Mouse (Mus musculus) adrenal gland, adult 18-20 months (tissue): ENCODE data around the gene Olfr794. TPM values are rescaled to one million over a fixed set of nuclear protein-coding genes. Genes with fewer than 3 reads are reported as not detected.

ENCODE experiments used
- DNase-seq, 2 experiments: peaks; one replicate each; pipeline ENCODE4 v3.0.0; 2021 to 2022; ENCODE audit warnings: low spot score in 2 of 2
- long read RNA-seq, 2 experiments: library from polyadenylated mRNA; stranded (forward); transcript quantifications; one replicate each; pipeline ENCODE4 v2.0.0; 2021
- microRNA-seq, 2 experiments: library from miRNA; unstranded; fragments of <30 nt; microRNA quantifications; one replicate each; pipeline ENCODE4 v1.2.0; 2021; ENCODE audit warnings: borderline number of aligned reads in 2 of 2
- total RNA-seq, 2 experiments: library from RNA; stranded (reverse); gene quantifications; 1 replicate in 1 of 2; 2 replicates in 1 of 2; pipeline ENCODE4 v1.2.3; 2021

Gene Olfr794
- not detected for total RNA-seq
- long read RNA-seq, experiment 1 = 0 reads
- long read RNA-seq, experiment 2 = 0 reads

DNA sequence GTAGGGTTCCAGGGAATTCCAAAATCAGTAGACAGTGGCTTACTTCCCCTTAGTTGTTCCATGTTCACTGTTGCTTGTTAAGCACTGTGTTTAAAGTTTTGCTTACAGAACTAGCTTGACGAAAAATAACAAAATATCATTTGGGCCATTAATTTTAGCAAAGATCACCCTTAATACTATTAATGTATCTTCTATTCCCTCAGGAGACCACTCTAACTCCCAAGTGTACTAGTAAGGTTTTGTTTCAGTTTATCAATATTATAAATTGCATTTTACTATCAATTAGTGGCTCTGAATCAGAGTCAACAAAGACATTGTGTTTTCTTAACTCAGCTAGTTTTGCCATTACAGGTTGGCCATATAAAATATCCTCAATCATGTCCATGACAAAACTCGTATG, at the start of gene Olfr794:
Olfr794 (plus strand) TSS at position 301 of the 400 bp plus-strand sequence.
- no peak for DNase-seq

DNA sequence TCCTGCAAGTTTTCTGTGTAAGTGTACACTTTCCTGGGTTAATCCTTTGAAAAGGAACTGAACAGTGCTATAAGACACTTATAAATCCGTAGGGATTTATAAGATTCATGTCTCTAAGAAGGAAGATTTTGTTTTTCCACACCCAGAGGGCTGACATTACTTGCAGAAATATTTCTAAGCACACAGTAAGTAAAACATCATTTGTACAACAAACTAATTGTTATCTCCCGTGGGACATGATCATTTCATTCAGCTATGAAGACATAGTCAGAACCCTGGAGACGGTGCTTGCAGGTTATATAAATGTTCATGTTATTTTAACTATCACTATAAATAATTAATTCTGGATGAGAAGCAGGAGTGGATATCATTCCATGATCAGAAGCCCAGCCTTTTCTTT, 46.0 kb upstream of the Olfr794 start, which contains the start of gene Olfr791:
Olfr791 (plus strand) TSS at position 301 of the 400 bp plus-strand sequence.
- no peak for DNase-seq

DNA sequence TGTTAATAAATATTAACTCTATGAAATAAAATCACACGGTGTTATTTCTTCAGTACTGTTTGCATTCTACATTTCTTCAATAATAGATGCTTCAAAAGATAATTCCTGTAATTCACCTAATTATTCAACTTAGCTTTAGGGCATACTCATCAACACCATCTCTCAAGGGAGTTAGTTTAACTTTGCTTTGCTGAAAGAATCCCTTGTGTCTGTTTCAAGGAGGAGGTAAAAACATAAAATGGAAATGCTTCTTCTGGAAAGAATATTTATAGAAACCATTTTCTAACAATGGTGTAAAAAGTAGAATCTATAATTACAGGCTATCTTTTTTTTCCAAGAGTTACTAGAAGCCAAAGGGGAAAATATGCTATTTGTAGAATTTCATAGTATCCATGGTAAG, 28.6 kb upstream of the Olfr794 start, which contains the start of gene Olfr792:
Olfr792 (plus strand) TSS at position 301 of the 400 bp plus-strand sequence.
- no peak for DNase-seq

DNA sequence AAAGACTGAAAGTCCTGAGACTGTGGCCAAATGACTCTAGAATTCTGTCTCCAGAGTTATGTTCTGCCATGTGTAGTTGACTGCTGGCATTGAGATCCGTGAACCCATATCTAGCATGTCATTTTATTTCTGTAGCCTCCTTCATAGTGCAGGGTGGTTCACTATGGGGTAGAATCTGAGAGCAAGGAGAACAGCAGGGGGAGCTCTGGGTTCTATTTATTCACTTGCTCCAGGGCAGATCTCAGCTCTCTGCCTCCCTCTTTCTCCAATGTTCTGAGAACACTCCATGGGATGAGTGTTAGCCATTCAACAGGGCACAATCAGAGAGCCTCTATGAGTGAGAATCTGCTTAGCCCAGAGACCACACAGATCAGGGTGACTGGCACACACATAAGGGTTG, 18.1 kb upstream of the Olfr794 start:
- DNase-seq = no peak

DNA sequence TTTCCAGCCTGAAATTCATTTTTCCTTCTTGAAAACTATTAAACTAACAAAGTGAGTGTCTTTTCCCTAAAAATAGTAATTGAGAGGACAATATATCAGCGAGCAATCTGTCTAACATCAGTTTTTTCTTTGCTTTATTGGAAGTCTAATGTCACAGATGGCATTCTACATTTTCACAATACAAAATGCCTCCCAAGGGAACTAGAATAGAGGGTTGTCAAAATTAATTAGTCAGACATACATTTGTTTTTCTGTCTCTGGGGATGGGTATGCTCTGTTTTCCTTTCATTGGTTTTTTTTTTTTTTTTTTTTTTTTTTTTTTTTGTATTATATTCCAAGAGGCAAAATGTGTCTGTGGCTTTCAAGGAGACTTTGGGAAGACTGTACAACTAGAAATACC, 9.6 kb downstream of the Olfr794 start:
- no peak for DNase-seq

DNA sequence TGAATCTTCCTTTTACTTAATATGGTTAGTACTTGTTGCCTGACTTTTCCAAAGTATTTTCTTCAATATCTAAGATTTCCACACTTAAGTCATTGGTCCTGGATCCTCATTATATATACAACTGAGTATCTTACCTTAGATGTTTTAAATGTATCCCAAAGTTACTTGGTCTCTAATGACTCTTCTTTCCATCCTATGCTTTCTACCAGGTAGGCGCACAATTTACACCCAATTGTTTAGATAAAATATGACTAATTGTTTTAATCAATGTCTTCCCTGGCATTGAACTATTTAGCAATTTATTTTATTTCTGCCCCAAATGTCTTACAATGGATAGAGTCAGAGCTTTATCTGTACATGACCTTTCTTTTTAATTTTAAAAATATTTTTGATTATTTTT, 45.0 kb downstream of the Olfr794 start, which contains the start of gene Olfr796:
Olfr796 (minus strand) TSS at position 101 of the 400 bp plus-strand sequence.
- no peak for DNase-seq

DNA sequence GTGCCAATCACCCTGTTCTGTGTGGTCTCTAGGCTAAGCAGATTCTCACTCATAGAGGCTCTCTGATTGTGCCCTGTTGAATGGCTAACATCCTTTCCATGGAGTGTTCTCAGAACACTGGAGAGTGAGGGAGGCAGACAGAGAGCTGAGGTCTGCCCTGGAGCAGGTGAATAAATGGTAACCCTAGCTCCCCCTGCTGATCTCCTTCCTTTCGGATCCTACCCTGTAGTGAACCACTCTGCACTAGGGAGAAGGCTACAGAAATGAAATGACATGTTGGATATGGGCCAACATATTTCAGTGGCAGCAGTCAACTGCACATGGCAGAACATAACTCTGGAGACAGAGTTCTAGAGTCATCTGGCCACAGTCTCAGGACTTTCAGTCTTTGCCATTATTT, 54.3 kb downstream of the Olfr794 start:
- no peak for DNase-seq

Small RNA genes within 50 kb of the gene (microRNA-seq; reads per million reads assigned to microRNA genes)
- 0 reads per million in 2 experiments for gene Gm23252

Other genes with a start within 250 kb of the Olfr794 start
- gene Olfr780, start 249.5 kb upstream of the Olfr794 start, total RNA-seq = not detected
- gene Olfr781, start 238.8 kb upstream of the Olfr794 start, total RNA-seq = not detected
- gene Olfr782, start 218.8 kb upstream of the Olfr794 start, total RNA-seq = not detected
- not detected for gene Olfr784, start 183.6 kb upstream of the Olfr794 start, total RNA-seq
- gene Olfr785, start 162.2 kb upstream of the Olfr794 start, total RNA-seq = not detected
- gene Olfr786, start 140.3 kb upstream of the Olfr794 start, total RNA-seq = not detected
- gene Olfr787, start 105.8 kb upstream of the Olfr794 start, total RNA-seq = not detected
- not detected for gene Olfr788, start 96.7 kb upstream of the Olfr794 start, total RNA-seq
- not detected for gene Olfr789, start 82.9 kb upstream of the Olfr794 start, total RNA-seq
- gene Olfr790, start 69.2 kb upstream of the Olfr794 start, total RNA-seq = not detected
- not detected for gene Olfr791, start 45.9 kb upstream of the Olfr794 start, total RNA-seq
- not detected for gene Olfr792, start 28.5 kb upstream of the Olfr794 start, total RNA-seq
- gene Olfr796, start 44.9 kb downstream of the Olfr794 start, total RNA-seq = not detected
- gene Olfr798, start 60.3 kb downstream of the Olfr794 start, total RNA-seq = not detected
- not detected for gene Olfr799, start 69.8 kb downstream of the Olfr794 start, total RNA-seq
- not detected for gene Olfr800, start 90.0 kb downstream of the Olfr794 start, total RNA-seq
- gene Olfr801, start 106.2 kb downstream of the Olfr794 start, total RNA-seq = not detected
- gene Olfr802, start 120.5 kb downstream of the Olfr794 start, total RNA-seq = not detected
- gene Olfr803, start 126.6 kb downstream of the Olfr794 start, total RNA-seq = not detected
- not detected for gene Olfr804, start 135.6 kb downstream of the Olfr794 start, total RNA-seq
- not detected for gene Olfr805, start 161.7 kb downstream of the Olfr794 start, total RNA-seq
- gene Olfr806, start 174.3 kb downstream of the Olfr794 start, total RNA-seq = not detected
- not detected for gene Olfr807, start 190.1 kb downstream of the Olfr794 start, total RNA-seq
- gene Olfr808, start 197.8 kb downstream of the Olfr794 start, total RNA-seq = not detected
- not detected for gene Olfr809, start 207.0 kb downstream of the Olfr794 start, total RNA-seq
- not detected for gene Olfr810, start 227.3 kb downstream of the Olfr794 start, total RNA-seq
- gene Olfr811, start 236.7 kb downstream of the Olfr794 start, total RNA-seq = not detected